Mouse (Mus musculus): ENCODE measurements around the gene Plet1. TPM values are rescaled to one million over a fixed set of nuclear protein-coding genes. Genes with fewer than 3 reads are reported as not detected.
A peak's percentile ranks its signal among the peaks of the same experiment; 100 is the strongest.

Plet1 gene
- polyA plus RNA-seq, 2 experiments from 2014 or later: 0.20 TPM; not detected in 1

GRCm38 (mm10) chr9:50537295-50537694 lies 43.0 kb downstream of the Plet1 start:
- ATAC-seq: peak; percentile 45

- ATAC-seq: no peak
Measured at GRCm38 (mm10) chr9:50540170-50540569, 45.8 kb downstream of the Plet1 start.

GRCm38 (mm10) chr9:50542401-50542800 lies 48.1 kb downstream of the Plet1 start:
- ATAC-seq: no peak

GRCm38 (mm10) chr9:50547859-50548478 lies 53.6 kb downstream of the Plet1 start:
- ATAC-seq: peak; percentile 63

- no peak for ATAC-seq
Measured at GRCm38 (mm10) chr9:50548936-50549335, 54.6 kb downstream of the Plet1 start.

- ATAC-seq: no peak
Measured at GRCm38 (mm10) chr9:50552206-50552605, 57.9 kb downstream of the Plet1 start.

- ATAC-seq: no peak
Measured at GRCm38 (mm10) chr9:50553547-50553946, 59.2 kb downstream of the Plet1 start.

GRCm38 (mm10) chr9:50554241-50555093 lies 60.1 kb downstream of the Plet1 start, which contains the start of gene Il18:
Il18 (plus strand) TSS chr9:50554827.
- ATAC-seq: peak; percentile 95

- ATAC-seq: no peak
Measured at GRCm38 (mm10) chr9:50555094-50555446, 60.7 kb downstream of the Plet1 start, which contains the start of gene Bco2. Bco2 (minus strand) TSS chr9:50555181.

Other genes starting within 250 kb of the Plet1 start
- 100 to 1,000 TPM; 286 to 599 TPM for gene Rpl10-ps3, start 149.6 kb upstream of the Plet1 start, polyA plus RNA-seq (2017; shearing (Covaris generic))
- 100 to 1,000 TPM; 117 to 121 TPM for gene Pts, start 34.2 kb downstream of the Plet1 start, polyA plus RNA-seq (2017; shearing (Covaris generic))
- gene Il18, start 60.3 kb downstream of the Plet1 start, polyA plus RNA-seq (2017; shearing (Covaris generic)): 1 to 10 TPM; 3.4 to 3.9 TPM
- under 1 TPM; 0.45 to 0.56 TPM for gene Bco2, start 60.7 kb downstream of the Plet1 start, polyA plus RNA-seq (2017; shearing (Covaris generic))
- gene Tex12, start 66.8 kb downstream of the Plet1 start, polyA plus RNA-seq (2017; shearing (Covaris generic)): not detected
- 100 to 1,000 TPM; 176 to 199 TPM for gene Sdhd, start 109.3 kb downstream of the Plet1 start, polyA plus RNA-seq (2017; shearing (Covaris generic))
- gene Timm8b, start 109.4 kb downstream of the Plet1 start, polyA plus RNA-seq (2017; shearing (Covaris generic)): 100 to 1,000 TPM; 118 to 128 TPM
- under 1 TPM; 0.36 to 0.43 TPM for gene Pih1d2, start 122.8 kb downstream of the Plet1 start, polyA plus RNA-seq (2017; shearing (Covaris generic))
- gene Nkapd1, start 122.9 kb downstream of the Plet1 start, polyA plus RNA-seq (2017; shearing (Covaris generic)): 10 to 100 TPM; 19.5 to 27.7 TPM
- gene Dlat, start 165.3 kb downstream of the Plet1 start, polyA plus RNA-seq (2017; shearing (Covaris generic)): 10 to 100 TPM; 15.8 to 18.2 TPM
- under 1 TPM in 1 of 2 experiments, not detected in 1; 0.60 TPM for gene Dixdc1, start 245.0 kb downstream of the Plet1 start, polyA plus RNA-seq (2017; shearing (Covaris generic))